Mouse (Mus musculus) liver, embryonic 15.5 days (tissue): ENCODE measurements around the gene Hba-a1. TPM values are rescaled to one million over a fixed set of nuclear protein-coding genes. Genes with fewer than 3 reads are reported as not detected.
"Not testable (repeated sequence)": the region's sequence is repeated elsewhere in the genome, so short reads cannot be mapped to it uniquely, and the experiment has no call there.

ENCODE experiments used
- ATAC-seq: fragments of 200-750 bp; cut with Nextera tagmentation; 2 replicates; pipeline ENCODE4 v1.8.0; 2017; ENCODE audit warnings: moderate number of reproducible peaks, mild to moderate bottlenecking, moderate library complexity; ENCODE audit not compliant: insufficient read depth
- H3K27ac ChIP-seq: fragments of 300-500 bp; sonication (generic); replicated peaks from 2 replicates; pipeline ENCODE4 v1.5.1; 2015; ENCODE audit warnings: mild to moderate bottlenecking, inconsistent platforms
- H3K27me3 ChIP-seq: fragments of 300-500 bp; sonication (generic); 2 replicates; pipeline ENCODE4 v1.6.1; 2015; ENCODE audit warnings: mild to moderate bottlenecking, inconsistent platforms
- H3K36me3 ChIP-seq: fragments of 300-500 bp; sonication (generic); replicated peaks from 2 replicates; pipeline ENCODE4 v1.6.1; 2015; ENCODE audit warnings: moderate library complexity, mild to moderate bottlenecking, inconsistent platforms
- H3K4me1 ChIP-seq: fragments of 300-500 bp; sonication (generic); replicated peaks from 2 replicates; pipeline ENCODE4 v1.6.1; 2015; ENCODE audit warnings: inconsistent platforms
- H3K4me2 ChIP-seq: fragments of 300-500 bp; sonication (generic); 2 replicates; pipeline ENCODE4 v1.6.1; 2015; ENCODE audit warnings: moderate library complexity, mild to moderate bottlenecking, inconsistent platforms
- H3K4me3 ChIP-seq: fragments of 300-500 bp; sonication (generic); replicated peaks from 2 replicates; pipeline ENCODE4 v1.5.1; 2015; ENCODE audit warnings: mild to moderate bottlenecking, inconsistent platforms
- H3K9ac ChIP-seq: fragments of 300-500 bp; sonication (generic); 2 replicates; pipeline ENCODE4 v1.6.1; 2015; ENCODE audit warnings: moderate library complexity, mild to moderate bottlenecking, inconsistent platforms
- H3K9me3 ChIP-seq: fragments of 300-500 bp; sonication (generic); replicated peaks from 2 replicates; pipeline ENCODE4 v1.6.1; 2016; ENCODE audit warnings: inconsistent platforms
- WGBS: fragments of 180-500 bp; shearing (Covaris S2); methylation state at CpG from one replicate; pipeline ENCODE4 v1.1.7; 2015; ENCODE audit warnings: mixed read lengths; ENCODE audit not compliant: insufficient replicate concordance; 5-methylcytosine and 5-hydroxymethylcytosine counted together
- polyA plus RNA-seq: library from polyadenylated mRNA; unstranded; fragments of >200 nt; fragmentation: Nextera tagmentation; extraction: Ambion mirVana; gene quantifications from 2 replicates; pipeline ENCODE4 v1.2.1, GENCODE M21; 2015

The Hba-a1 gene
- polyA plus RNA-seq, 1 experiment from 2014 or later, result 74,460 TPM

DNA sequence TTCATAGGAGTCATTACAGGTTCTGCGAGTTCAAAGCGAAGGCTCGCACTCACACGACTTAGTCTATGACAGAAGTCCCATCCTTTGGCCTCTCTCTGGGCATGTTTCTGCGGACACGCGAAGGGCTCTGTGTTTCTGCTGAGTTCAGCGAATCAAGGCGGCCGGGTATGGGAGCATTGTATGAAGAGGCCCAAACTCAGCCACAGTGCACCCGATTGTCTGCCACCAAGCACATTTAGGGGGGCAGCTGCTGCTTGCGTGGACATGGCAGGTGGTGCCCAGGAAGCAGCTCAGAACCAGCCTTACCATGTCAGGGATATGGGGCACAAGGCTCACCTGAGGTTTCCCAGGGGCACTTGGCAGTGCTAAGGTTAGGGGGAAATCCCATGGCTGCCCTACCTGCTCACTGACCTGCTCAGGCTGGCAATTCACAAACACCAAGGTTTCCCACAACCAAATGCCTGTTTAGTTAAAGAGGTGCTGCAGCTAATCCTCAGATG is 4.8 kb upstream of the Hba-a1 start:
- Histone ChIP-seq H3K4me3 (no peak overlapping the region), H3K36me3 (no peaks in the 10 kb centered on the region), H3K4me2 (no peak overlapping the region), H3K9me3 (no peaks in the 10 kb centered on the region), H3K27ac (0 out of 2 replicates have a peak overlapping the region, but pooled peaks have one; percentile 5), H3K9ac (0 out of 2 replicates have a peak overlapping the region, but pooled peaks have one; percentile 25), H3K27me3 (peaks cover 35% of the 10 kb centered on the region), H3K4me1 (peaks cover 65% of the 10 kb centered on the region)
- WGBS, result 77% methylated on average over 12 of the region's 12 CpGs
- ATAC-seq, result no peak

DNA sequence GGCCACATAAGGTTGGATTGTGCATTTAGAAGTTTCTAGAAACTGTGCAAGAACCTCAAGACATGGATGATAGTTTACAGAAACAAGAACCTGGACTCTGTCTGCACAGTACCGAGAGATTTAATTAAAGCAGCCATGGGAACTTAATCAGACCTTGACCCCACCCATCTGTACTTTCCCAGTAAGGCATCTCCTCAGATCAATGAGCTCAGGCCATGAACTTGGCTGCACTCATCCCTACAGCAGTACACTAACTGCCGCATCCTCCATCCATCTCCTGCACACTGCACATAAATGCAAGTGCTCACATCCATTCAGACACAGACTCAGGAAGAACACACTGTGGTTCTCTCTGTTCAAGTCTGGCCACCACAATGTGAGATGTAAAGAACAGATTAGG is 2.7 kb upstream of the Hba-a1 start:
- no peak for ATAC-seq
- 41% methylated on average over 2 of the region's 2 CpGs for WGBS
- H3K36me3 ChIP-seq, result no peaks in the 10 kb centered on the region
- H3K9ac ChIP-seq, result peak overlapping the region; percentile 72; the same call in 1 of the 2 replicates
- H3K27ac ChIP-seq, result peak overlapping the region; percentile 98
- peak overlapping the region; percentile 1; the same call in 1 of the 2 replicates for H3K4me3 ChIP-seq
- no peaks in the 10 kb centered on the region for H3K9me3 ChIP-seq
- H3K27me3 ChIP-seq, result peaks cover 35% of the 10 kb centered on the region
- peaks cover 60% of the 10 kb centered on the region for H3K4me1 ChIP-seq
- H3K4me2 ChIP-seq, result peak overlapping the region; percentile 68

DNA sequence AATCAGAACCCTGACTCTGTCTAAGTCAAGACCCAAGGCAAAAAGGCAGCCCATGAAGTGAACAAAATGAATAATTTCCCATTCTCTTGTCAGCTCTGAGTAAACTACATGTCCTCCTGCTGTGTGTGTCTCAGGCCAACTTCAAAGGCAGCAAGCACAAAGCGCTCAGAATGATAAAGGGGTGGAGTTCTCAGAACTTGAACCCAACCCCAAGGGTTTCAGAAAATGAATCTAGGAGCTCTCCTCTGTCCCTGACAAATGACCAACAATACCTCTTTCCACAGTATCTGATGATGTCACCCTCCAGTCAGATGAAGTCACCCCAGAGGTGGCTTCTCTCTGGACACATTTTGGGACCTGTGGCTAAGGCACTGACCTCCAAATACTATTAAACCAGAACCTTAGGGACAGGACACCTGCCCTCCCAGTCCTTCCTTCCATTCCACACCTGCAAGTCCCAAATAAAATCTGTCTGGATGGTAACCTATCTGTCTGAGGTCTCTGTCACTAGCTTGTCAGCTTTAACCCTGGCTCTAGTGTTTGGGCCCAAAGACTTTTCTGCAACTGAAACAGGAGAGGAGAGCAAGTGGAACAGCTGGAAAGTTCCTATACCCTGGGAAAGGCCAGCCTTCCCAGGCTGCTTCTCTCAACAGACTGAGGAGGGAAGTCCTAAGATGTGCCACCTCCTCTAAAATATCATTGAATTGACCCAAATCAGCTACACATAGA is 1.7 kb upstream of the Hba-a1 start:
- 20% methylated on average over 1 of the region's 1 CpGs for WGBS
- peak overlapping the region; percentile 68 for H3K4me2 ChIP-seq
- peaks cover 51% of the 10 kb centered on the region for H3K4me1 ChIP-seq
- peaks cover 31% of the 10 kb centered on the region for H3K27me3 ChIP-seq
- H3K4me3 ChIP-seq, result peak overlapping the region; percentile 1; the same call in 1 of the 2 replicates
- peak overlapping the region; percentile 98 for H3K27ac ChIP-seq
- H3K9ac ChIP-seq, result peak overlapping the region; percentile 72
- no peaks in the 10 kb centered on the region for H3K36me3 ChIP-seq
- ATAC-seq, result no peak
- no peaks in the 10 kb centered on the region for H3K9me3 ChIP-seq

DNA sequence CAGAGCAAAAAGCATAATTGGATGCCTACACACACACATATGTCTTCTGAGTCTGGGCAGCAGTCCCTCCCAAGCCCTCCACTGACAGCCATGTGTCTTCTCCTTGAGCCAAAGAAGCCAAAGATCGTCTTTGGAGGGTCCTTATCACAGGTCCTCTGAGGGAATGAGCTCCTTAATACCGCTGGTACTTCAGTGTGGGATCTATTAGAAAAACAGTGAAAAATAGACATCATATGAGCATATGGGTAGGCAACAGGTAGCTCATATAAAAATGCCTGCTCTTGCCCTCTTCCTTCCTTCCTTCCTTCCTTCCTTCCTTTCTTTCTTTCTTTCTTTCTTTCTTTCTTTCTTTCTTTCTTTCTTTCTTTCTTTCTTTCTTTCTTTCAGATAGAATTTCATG is 1.3 kb downstream of the Hba-a1 start:
- WGBS, result 12% methylated on average over 2 of the region's 2 CpGs
- H3K27me3 ChIP-seq, H3K9me3 ChIP-seq: not testable (repeated sequence)
- Histone ChIP-seq H3K4me1 (peaks cover 46% of the 10 kb centered on the region), H3K9ac (peak overlapping the region; percentile 54), H3K27ac (peak overlapping the region; percentile 92), H3K4me2 (peak overlapping the region; percentile 30), H3K4me3 (peak overlapping the region; percentile 51), H3K36me3 (0 out of 2 replicates have a peak, but pooled peaks cover 11% of the 10 kb centered on the region)
- peak; percentile 19 for ATAC-seq

DNA sequence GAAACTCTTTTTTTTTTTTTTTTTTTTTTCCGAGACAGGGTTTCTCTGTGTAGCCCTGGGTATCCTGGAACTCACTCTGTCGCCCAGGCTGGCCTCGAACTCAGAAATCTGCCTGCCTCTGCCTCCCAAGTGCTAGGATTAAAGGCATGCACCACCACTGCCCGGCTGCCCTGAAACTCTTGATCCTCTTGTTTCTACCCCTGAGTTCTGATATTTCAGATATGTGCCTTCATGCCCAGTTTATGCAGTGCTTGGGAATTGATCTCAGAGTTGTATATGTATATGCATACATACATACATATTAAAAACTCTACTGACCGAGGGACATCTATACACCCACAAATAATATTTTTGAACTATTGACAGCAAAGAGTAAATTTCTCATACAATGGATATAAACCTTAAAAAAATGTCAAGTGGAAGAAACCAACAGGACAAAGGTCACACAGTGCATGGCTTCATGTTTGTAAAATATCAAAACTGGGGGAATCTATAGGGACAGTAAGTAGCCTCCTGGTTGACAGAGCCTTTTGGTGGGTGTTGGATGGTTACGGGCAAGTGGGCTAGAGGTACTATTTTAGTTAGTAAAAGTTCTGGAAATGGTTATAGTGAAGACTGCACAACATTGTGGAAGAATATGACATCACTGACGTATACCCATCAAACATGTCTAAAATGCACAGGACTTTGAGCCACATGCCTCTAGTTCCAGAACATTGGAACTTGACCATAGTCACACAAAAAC is 1.9 kb downstream of the Hba-a1 start:
- H3K27ac ChIP-seq, result peak overlapping the region; percentile 92
- WGBS, result 38% methylated on average over 7 of the region's 7 CpGs
- H3K4me3 ChIP-seq, result peak overlapping the region; percentile 51

DNA sequence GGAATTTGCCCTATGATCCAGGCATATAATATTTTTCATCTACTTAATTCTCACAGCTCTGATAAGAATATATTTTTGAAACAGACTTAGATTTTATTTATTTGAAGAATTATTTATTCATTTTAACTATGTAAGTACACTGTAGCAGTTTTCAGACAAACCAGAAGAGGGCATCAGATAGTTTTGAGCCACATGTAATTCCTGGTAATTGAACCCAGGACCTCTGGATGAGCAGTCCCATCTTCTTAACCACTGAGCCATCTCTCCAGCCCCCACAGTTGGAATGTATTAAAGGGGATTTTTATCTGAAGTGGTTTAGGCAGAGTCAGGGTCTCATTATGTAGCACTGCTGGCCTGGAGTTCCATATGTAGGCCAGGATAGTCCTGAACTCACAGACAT is 2.6 kb downstream of the Hba-a1 start:
- Histone ChIP-seq H3K9ac (peak overlapping the region; percentile 79; the same call in 1 of the 2 replicates), H3K4me1 (peaks cover 45% of the 10 kb centered on the region), H3K4me3 (peak overlapping the region; percentile 64), H3K4me2 (peak overlapping the region; percentile 70), H3K27ac (peak overlapping the region; percentile 98), H3K36me3 (peaks cover 22% of the 10 kb centered on the region)
- ATAC-seq, result 0 out of 2 replicates have a peak, but pooled peaks have one; percentile 0
- not testable (repeated sequence) for H3K9me3 ChIP-seq, H3K27me3 ChIP-seq

More for the DNA sequence above, 1.9 kb downstream of the Hba-a1 start:
- peak overlapping the region; percentile 49; the same call in 1 of the 2 replicates for H3K9ac ChIP-seq
- H3K9me3 ChIP-seq, result no peaks in the 10 kb centered on the region
- H3K36me3 ChIP-seq, result 0 out of 2 replicates have a peak, but pooled peaks cover 17% of the 10 kb centered on the region
- H3K4me2 ChIP-seq, result peak overlapping the region; percentile 35
- ATAC-seq, result peak; percentile 70
- peaks cover 46% of the 10 kb centered on the region for H3K4me1 ChIP-seq
- H3K27me3 ChIP-seq, result no peaks in the 10 kb centered on the region

DNA sequence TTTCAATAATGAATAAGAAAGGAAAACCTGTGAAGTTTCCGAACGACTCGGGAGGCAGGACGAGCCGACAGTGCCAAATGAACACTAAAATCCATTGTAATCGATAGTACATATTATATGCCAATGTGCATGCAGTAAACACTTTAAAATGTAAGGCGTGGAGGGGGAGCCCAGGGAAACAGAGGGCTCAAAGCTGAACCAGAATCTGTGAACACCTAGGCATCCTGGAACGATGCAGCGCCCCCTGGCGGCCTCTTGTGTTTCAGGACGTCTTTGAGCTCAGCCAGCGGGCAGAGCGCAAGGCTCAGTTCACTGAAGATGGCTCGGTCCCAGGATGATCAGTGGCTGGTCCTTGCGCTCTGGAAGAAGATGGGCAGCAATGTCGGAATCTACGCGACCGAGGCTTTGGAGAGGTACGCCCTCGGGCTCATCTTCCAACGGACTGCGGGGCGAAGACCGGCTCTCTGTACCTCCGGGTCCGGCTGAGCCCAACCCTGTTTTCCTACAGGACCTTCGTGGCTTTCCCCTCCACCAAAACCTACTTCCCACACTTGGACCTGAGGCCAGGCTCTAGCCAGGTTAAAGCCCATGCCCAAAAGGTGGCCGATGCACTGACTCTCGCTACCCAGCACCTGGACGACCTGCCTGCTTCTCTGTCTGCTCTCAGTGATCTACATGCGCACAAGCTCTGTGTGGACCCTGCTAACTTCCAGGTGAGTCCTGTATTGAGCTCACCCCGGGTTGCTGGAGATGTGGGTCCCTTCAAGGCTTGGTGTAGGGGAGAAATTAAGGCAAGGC is 3.6 kb downstream of the Hba-a1 start, which contains the start of gene Hbq1b:
Gene Hbq1b (plus strand): TSS at position 271 of the 798 bp plus-strand sequence.
- 12% methylated on average over 31 of the region's 33 CpGs for WGBS
- not testable (repeated sequence) for H3K27me3 ChIP-seq, ATAC-seq, H3K9me3 ChIP-seq
- peak within 1 kb of the TSS; percentile 79 for H3K9ac ChIP-seq
- H3K4me3 ChIP-seq, result peak within 1 kb of the TSS; percentile 64
- peak within 1 kb of the TSS; percentile 98 for H3K27ac ChIP-seq
- peaks cover 45% of the 10 kb centered on the region for H3K4me1 ChIP-seq
- H3K36me3 ChIP-seq, result peaks cover 31% of the 10 kb centered on the region
- H3K4me2 ChIP-seq, result peak within 1 kb of the TSS; percentile 70

DNA sequence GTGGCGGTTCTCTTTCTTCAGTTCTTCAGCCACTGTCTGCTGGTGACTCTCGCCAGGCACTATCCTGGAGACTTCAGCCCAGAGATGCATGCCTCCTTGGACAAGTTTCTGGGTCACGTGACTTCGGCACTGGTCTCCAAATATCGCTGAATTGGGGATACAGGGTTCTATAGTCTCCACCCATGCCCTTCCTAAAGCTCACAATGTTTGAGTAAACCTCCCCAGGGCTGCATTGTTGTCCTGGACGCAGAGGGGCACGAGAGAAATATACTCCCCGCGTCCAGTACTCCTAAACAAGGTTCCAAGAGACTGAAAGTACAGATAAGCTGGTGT is 4.1 kb downstream of the Hba-a1 start:
- peak overlapping the region; percentile 79 for H3K9ac ChIP-seq

DNA sequence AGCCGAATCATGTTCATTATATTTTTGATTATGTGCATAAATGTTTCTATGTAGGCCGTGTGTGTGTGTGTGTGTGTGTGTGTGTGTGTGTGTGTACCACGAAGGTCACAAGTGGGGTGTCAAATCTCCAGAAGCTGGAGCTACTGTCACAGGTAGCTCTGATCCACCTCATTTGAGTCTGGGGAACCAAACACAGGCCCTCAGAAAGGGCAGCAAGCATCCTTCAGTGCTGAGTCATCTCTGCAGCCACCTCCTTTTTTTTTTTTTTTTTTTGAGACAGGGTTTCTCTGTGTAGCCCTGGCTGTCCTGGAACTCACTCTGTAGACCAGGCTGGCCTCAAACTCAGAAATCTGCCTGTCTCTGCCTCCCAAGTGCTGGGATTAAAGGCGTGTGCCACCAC is 9.5 kb downstream of the Hba-a1 start:
- H3K9me3 ChIP-seq, ATAC-seq, H3K27me3 ChIP-seq: not testable (repeated sequence)
- Histone ChIP-seq H3K4me1 (peaks cover 70% of the 10 kb centered on the region), H3K4me3 (peak overlapping the region; percentile 30), H3K36me3 (peaks cover 40% of the 10 kb centered on the region), H3K4me2 (peak overlapping the region; percentile 70), H3K27ac (peak overlapping the region; percentile 98), H3K9ac (peak overlapping the region; percentile 67)
- 55% methylated on average over 4 of the region's 4 CpGs for WGBS

More for the DNA sequence above, 4.1 kb downstream of the Hba-a1 start:
- no peaks in the 10 kb centered on the region for H3K9me3 ChIP-seq
- H3K36me3 ChIP-seq, result peaks cover 31% of the 10 kb centered on the region
- ATAC-seq, result no peak
- peak overlapping the region; percentile 64 for H3K4me3 ChIP-seq
- 54% methylated on average over 9 of the region's 9 CpGs for WGBS
- H3K27ac ChIP-seq, result peak overlapping the region; percentile 98
- peaks cover 46% of the 10 kb centered on the region for H3K4me1 ChIP-seq
- no peaks in the 10 kb centered on the region for H3K27me3 ChIP-seq
- H3K4me2 ChIP-seq, result peak overlapping the region; percentile 70

DNA sequence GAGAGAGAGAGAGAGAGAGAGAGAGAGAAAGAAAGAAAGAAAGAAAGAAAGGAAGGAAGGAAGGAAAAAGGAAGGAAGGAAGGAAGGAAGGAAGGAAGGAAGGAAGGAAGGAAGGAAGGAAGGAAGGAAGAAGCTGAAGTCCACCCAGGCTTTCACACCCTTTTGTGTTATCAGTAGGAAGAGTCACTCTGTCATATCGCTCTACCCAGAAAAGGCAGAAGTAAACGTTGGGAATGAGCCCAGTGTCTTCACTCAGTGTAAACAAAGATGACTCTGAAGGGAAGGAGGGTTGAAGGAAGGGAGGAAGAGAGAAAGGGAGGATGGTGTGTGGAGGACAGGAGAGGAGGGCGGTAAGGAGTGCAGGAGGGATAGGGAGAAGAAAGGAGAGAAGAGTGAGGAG is 10.2 kb downstream of the Hba-a1 start:
- H3K27me3 ChIP-seq, H3K9me3 ChIP-seq: not testable (repeated sequence)
- ATAC-seq, result 0 out of 2 replicates have a peak, but pooled peaks have one; percentile 8
- peak overlapping the region; percentile 98 for H3K27ac ChIP-seq
- 32% methylated on average over 3 of the region's 3 CpGs for WGBS
- H3K36me3 ChIP-seq, result peaks cover 38% of the 10 kb centered on the region
- H3K4me1 ChIP-seq, result peaks cover 67% of the 10 kb centered on the region
- peak overlapping the region; percentile 49 for H3K4me3 ChIP-seq
- H3K4me2 ChIP-seq, result peak overlapping the region; percentile 70
- peak overlapping the region; percentile 70 for H3K9ac ChIP-seq
